Mouse (Mus musculus): ENCODE results near the gene 2310022A10Rik. TPM values are rescaled to one million over a fixed set of nuclear protein-coding genes. Genes with fewer than 3 reads are reported as not detected.

2310022A10Rik gene
- polyA plus RNA-seq, 1 experiment from 2014 or later = 26.3 TPM

DNA sequence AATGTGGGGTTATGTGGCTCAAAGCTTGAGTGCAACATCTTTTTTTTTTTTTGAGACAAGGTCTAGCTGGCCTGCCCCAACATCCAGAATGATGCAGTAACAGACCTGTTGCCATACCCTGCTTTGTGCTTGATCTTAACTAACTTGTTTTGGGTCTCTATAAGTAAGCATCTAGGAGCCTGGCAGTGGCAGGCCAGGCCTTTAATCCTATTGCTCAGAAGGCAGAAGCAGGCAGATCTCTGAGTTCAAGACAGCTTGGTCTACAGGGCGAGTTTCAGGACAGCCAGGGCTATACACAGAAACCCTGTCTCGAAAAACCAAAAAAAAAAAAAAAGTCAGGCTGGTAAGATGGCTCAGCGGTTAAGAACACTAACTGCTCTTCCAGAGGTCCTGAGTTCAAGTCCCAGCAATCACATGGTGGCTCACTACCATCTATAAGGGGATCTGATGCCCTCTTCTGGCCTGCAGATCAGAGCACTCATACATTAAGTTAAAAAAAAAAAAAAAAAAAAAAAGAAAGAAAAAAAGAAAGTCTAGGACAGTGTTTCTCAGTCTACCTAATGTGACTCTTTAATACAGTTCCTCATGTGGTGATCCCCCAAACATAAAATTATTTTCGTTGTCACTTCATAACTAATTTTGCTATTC is 37.7 kb downstream of the 2310022A10Rik start:
- WGBS = 59% methylated on average over 4 of the region's 4 CpGs
- H3K36me3 ChIP-seq (ENCODE audit: control insufficient read depth, insufficient read depth, low read length) = no peaks in the 10 kb centered on the region
- DNase-seq (ENCODE audit: low spot score) = no peak
- H3K4me3 ChIP-seq (ENCODE audit: low read depth, low read length) = peak overlapping the region; percentile 70
- no peak for ATAC-seq
- peaks cover 7% of the 10 kb centered on the region for H3K4me1 ChIP-seq (ENCODE audit: control insufficient read depth, insufficient read depth, low read length)
- H3K27ac ChIP-seq (ENCODE audit: low read depth, low read length) = peak overlapping the region; percentile 41
- H3K27me3 ChIP-seq (replicated peaks; ENCODE audit: control insufficient read depth, insufficient read depth, low read length) = no peaks in the 10 kb centered on the region
- peak overlapping the region; percentile 36 for H3K4me2 ChIP-seq (ENCODE audit: low read length)
- H3K9ac ChIP-seq (ENCODE audit: low read length) = peak overlapping the region; percentile 21; the same call in 1 of the 2 replicates
- no peaks in the 10 kb centered on the region for H3K9me3 ChIP-seq (replicated peaks; ENCODE audit: control insufficient read depth, low read length)

DNA sequence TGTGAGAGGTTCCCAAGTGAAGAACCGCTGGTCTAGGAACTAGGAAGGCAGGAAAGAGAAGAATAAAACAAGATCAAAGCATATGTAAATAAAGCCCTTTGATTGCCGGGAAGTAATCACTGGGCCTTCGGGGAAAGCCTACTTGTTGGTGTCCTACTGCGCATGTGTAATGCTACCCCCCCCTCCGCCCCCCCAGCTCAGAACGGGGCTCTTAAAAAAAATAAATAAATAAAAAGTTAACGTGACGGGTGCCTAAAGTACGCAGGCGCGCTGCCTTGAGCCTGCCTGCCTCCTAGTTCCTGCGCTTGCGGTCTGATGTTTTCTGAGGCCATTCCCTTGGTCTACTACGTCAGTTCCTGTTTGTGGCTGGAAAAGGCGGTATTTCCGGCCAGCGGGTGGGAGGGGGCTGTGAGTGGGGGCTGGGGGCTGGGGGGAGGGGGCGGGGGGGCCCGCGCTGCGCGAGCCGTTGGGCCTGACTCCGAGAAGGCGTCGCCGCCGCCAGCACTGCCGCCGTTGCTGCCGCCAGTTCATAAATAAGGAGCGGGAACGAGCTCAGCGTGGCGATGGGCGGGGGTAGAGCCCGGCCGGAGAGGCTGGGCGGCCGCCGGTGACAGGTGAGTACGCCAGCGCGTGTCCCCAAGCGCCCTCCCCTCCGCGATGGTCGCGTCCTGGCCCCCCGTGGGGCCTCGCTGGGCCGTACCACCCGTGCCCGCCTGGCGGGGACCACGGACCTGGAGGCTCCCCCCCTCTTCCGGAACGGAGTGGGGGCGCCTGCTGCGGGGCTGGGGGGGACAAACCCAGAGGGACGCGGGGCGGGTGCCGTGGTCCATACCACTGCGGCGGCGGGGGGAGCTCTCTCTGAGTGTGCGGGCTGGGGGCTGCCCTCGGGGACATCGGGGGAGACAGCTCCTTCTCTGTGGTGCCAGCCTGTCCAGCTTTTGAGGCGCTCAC is 38.5 kb downstream of the 2310022A10Rik start, which contains the start of gene Akt2:
Gene Akt2, plus strand, starts transcription at position 287 of the 951 bp plus-strand sequence.
- Histone ChIP-seq H3K4me3 (ENCODE audit: low read depth, low read length) (peak within 1 kb of the TSS; percentile 70), H3K4me1 (ENCODE audit: control insufficient read depth, insufficient read depth, low read length) (peaks cover 7% of the 10 kb centered on the region), H3K36me3 (ENCODE audit: control insufficient read depth, insufficient read depth, low read length) (no peaks in the 10 kb centered on the region), H3K27ac (ENCODE audit: low read depth, low read length) (peak within 1 kb of the TSS; percentile 99), H3K9ac (ENCODE audit: low read length) (peak within 1 kb of the TSS; percentile 91), H3K9me3 (replicated peaks; ENCODE audit: control insufficient read depth, low read length) (no peaks in the 10 kb centered on the region), H3K4me2 (ENCODE audit: low read length) (peak within 1 kb of the TSS; percentile 70), H3K27me3 (replicated peaks; ENCODE audit: control insufficient read depth, insufficient read depth, low read length) (no peaks in the 10 kb centered on the region)
- ATAC-seq = peak; percentile 96
- DNase-seq (ENCODE audit: low spot score) = peak; percentile 99
- 0% methylated on average over 42 of the region's 71 CpGs for WGBS

DNA sequence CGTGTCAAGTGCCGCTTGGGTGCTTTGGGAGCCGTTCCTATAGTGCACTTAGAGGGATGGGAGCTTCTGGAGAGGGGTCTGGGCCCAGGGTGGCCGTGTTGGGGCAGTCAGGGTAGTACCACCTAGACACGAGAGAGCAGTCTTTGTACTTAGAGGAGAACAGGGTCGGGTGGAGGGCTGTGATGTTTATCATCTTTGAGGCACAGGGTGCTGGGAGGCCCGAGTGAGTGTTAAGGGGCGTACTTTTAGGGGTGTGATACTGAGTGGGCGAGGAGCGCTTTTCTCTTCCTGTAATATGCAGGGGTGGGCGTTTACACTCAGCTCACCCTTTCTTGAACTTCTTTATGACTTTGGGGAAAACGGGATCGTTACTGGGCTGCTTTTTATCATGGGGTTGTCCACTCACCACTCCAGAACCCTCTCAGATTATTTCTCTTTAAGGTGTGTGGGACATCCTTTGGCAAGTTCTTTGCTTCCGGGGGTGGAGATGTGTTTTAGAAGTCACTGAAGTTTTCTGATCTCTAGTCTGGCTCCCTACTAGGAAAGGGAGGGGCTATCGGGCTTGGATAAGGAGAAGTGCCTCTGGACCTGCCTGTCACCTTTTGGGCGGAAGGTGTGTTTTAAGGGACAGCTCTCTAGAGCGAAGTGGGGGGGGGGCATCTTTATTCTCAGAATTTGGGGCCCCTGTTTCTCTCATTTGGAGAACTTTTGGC is 39.3 kb downstream of the 2310022A10Rik start:
- peak overlapping the region; percentile 99 for H3K27ac ChIP-seq (ENCODE audit: low read depth, low read length)
- H3K36me3 ChIP-seq (ENCODE audit: control insufficient read depth, insufficient read depth, low read length) = no peaks in the 10 kb centered on the region
- H3K4me3 ChIP-seq (ENCODE audit: low read depth, low read length) = peak overlapping the region; percentile 70
- H3K9ac ChIP-seq (ENCODE audit: low read length) = peak overlapping the region; percentile 91
- peak overlapping the region; percentile 70 for H3K4me2 ChIP-seq (ENCODE audit: low read length)
- H3K27me3 ChIP-seq (replicated peaks; ENCODE audit: control insufficient read depth, insufficient read depth, low read length) = no peaks in the 10 kb centered on the region
- peaks cover 7% of the 10 kb centered on the region for H3K4me1 ChIP-seq (ENCODE audit: control insufficient read depth, insufficient read depth, low read length)
- peak; percentile 60 for ATAC-seq
- DNase-seq (ENCODE audit: low spot score) = no peak
- 3% methylated on average over 17 of the region's 17 CpGs for WGBS
- no peaks in the 10 kb centered on the region for H3K9me3 ChIP-seq (replicated peaks; ENCODE audit: control insufficient read depth, low read length)

DNA sequence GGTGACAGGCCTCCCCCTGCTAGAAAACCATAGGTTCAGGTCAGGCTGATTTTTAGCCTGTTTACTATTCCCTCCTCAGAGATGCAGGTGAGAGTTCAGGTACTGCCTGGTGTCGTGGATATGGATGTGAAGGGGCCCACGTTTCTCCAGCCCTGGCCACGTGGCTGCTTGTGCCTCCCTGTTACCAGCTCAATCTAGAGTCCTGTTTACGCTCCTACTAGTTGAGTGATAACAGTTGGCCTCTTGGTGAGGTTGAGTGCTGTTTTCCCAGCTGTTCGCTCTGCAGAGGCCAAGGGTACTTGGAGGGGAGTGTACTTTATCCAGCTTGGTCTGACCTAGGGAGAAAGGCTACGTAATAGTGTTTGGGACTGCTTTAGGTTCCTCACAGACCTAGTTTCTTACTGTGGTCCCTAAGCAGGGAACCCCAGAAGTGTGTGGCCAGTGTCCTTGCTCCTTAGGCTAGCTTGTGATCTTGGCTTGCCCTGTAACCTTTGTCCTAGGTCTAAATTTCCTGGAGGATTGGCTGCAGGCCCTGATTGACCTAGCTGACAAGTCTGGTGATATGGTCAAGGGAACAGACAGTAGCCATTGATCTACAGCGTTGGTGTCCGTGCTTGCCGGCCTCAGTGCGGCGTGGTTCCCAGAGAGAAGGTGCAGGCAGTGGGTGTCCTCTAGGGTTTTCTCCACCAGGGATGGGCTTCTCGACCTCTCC is 40.1 kb downstream of the 2310022A10Rik start:
- Histone ChIP-seq H3K4me3 (ENCODE audit: low read depth, low read length) (peak overlapping the region; percentile 70), H3K4me1 (ENCODE audit: control insufficient read depth, insufficient read depth, low read length) (peaks cover 9% of the 10 kb centered on the region), H3K9ac (ENCODE audit: low read length) (peak overlapping the region; percentile 91), H3K4me2 (ENCODE audit: low read length) (peak overlapping the region; percentile 70), H3K36me3 (ENCODE audit: control insufficient read depth, insufficient read depth, low read length) (no peaks in the 10 kb centered on the region), H3K27me3 (replicated peaks; ENCODE audit: control insufficient read depth, insufficient read depth, low read length) (no peaks in the 10 kb centered on the region), H3K9me3 (replicated peaks; ENCODE audit: control insufficient read depth, low read length) (no peaks in the 10 kb centered on the region), H3K27ac (ENCODE audit: low read depth, low read length) (no peak overlapping the region)
- DNase-seq (ENCODE audit: low spot score) (no peak), ATAC-seq (no peak)
- 74% methylated on average over 12 of the region's 12 CpGs for WGBS

DNA sequence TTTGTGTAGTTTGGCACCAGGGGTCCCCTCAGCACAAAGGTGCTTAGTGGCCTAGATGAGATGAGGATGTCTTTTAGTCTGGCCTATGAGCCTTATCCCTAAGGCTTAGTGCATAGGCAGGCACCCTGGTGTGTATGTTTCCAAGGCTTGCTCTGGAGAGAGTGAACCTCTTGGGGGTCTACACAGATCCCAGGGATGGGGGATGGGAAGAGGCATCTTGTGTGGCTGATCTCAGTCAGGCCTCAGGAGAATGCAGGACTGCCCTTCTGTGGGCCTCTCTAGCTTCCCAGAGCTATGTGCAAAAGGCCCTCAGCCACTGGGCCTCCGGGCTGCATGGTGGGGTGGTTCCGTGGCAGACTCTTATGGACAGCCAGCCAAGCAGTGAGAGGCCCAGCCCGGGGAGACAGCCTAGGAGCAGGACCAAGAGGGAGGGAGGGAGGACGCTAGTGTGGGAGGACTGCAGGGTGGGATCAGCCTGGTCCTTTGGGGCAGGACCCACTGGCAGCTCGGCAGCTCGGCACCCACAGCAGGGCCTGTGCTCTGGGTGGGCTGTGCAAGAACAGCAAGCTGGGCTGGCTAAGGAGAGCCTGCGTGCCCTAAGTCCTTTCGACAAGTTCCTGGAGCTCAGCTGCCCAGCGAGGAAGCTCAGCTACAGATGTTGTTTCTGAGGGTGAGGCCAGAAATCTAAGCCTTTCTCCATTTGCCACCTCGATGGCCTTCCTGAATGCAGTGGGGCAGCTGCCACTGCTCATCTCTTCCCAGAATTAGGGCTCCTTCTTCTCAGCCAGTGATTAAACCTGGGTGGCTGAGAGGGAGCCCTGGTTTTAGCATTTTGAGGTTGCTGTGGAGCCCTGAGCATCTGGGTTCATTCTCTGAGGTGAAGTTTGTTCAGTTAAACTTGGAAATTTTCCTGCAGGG is 43.8 kb downstream of the 2310022A10Rik start:
- no peak for DNase-seq (ENCODE audit: low spot score)
- H3K9ac ChIP-seq (ENCODE audit: low read length) = no peak overlapping the region

DNA sequence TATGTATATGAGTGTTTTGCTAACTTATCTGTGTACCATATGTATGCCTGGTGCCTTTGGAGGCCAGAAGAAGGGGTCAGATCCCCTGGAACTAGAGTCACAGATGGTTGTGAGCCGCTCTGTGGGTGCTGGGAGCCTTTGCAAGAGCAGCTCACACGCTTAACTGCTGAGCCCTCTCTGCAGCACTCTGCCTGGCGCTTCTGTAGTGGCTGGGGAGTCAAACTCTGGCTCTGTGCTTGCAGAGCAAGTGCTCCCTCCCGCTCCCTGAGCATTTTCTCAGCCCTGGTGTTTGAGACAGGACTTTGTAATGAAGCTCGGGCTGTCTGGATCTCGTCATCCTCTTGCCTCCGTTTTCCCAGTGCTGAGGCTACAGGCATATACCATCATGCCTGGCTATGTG is 45.0 kb downstream of the 2310022A10Rik start:
- H3K9me3 ChIP-seq (replicated peaks; ENCODE audit: control insufficient read depth, low read length) = no peaks in the 10 kb centered on the region
- ATAC-seq (no peak), DNase-seq (ENCODE audit: low spot score) (no peak)
- WGBS = 79% methylated on average over 7 of the region's 7 CpGs
- no peak overlapping the region for H3K27ac ChIP-seq (ENCODE audit: low read depth, low read length)
- no peaks in the 10 kb centered on the region for H3K27me3 ChIP-seq (replicated peaks; ENCODE audit: control insufficient read depth, insufficient read depth, low read length)
- H3K36me3 ChIP-seq (ENCODE audit: control insufficient read depth, insufficient read depth, low read length) = no peaks in the 10 kb centered on the region
- H3K4me1 ChIP-seq (ENCODE audit: control insufficient read depth, insufficient read depth, low read length) = peaks cover 10% of the 10 kb centered on the region
- no peak overlapping the region for H3K4me3 ChIP-seq (ENCODE audit: low read depth, low read length)
- H3K4me2 ChIP-seq (ENCODE audit: low read length) = no peak overlapping the region
- no peak overlapping the region for H3K9ac ChIP-seq (ENCODE audit: low read length)

More for the DNA sequence above, 43.8 kb downstream of the 2310022A10Rik start:
- WGBS = 55% methylated on average over 10 of the region's 10 CpGs
- Histone ChIP-seq H3K9me3 (replicated peaks; ENCODE audit: control insufficient read depth, low read length) (no peaks in the 10 kb centered on the region), H3K36me3 (ENCODE audit: control insufficient read depth, insufficient read depth, low read length) (no peaks in the 10 kb centered on the region), H3K27me3 (replicated peaks; ENCODE audit: control insufficient read depth, insufficient read depth, low read length) (no peaks in the 10 kb centered on the region), H3K4me1 (ENCODE audit: control insufficient read depth, insufficient read depth, low read length) (peaks cover 16% of the 10 kb centered on the region), H3K4me2 (ENCODE audit: low read length) (no peak overlapping the region), H3K4me3 (ENCODE audit: low read depth, low read length) (no peak overlapping the region), H3K27ac (ENCODE audit: low read depth, low read length) (peak overlapping the region; percentile 27; the same call in 1 of the 2 replicates)
- no peak for ATAC-seq

DNA sequence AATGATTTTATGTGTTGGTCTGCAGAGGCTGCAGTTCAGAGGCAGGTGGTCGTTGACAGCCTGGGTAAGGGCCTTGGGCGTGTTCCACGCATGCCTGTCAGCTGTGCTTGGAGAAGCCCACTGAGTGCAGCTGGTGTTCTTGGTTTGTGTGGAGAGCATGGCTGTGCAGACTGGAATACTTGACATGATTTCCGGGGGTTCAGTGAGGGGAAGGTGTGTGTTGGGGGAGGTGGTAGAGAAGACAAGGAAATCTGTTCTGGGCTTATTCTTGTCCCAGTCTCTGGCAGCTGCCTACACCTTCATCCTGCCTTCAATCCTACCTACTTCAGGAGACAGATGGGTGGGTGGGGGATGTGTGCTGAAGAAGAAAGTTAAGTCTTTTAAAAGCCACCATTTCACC is 48.6 kb downstream of the 2310022A10Rik start:
- DNase-seq (ENCODE audit: low spot score) = peak; percentile 62
- H3K9ac ChIP-seq (ENCODE audit: low read length) = no peak overlapping the region
- no peaks in the 10 kb centered on the region for H3K9me3 ChIP-seq (replicated peaks; ENCODE audit: control insufficient read depth, low read length)
- WGBS = 63% methylated on average over 4 of the region's 4 CpGs
- peak; percentile 77 for ATAC-seq
- H3K27me3 ChIP-seq (replicated peaks; ENCODE audit: control insufficient read depth, insufficient read depth, low read length) = no peaks in the 10 kb centered on the region
- H3K36me3 ChIP-seq (ENCODE audit: control insufficient read depth, insufficient read depth, low read length) = no peaks in the 10 kb centered on the region
- peaks cover 18% of the 10 kb centered on the region for H3K4me1 ChIP-seq (ENCODE audit: control insufficient read depth, insufficient read depth, low read length)
- peak overlapping the region; percentile 70 for H3K27ac ChIP-seq (ENCODE audit: low read depth, low read length)
- no peak overlapping the region for H3K4me2 ChIP-seq (ENCODE audit: low read length)
- H3K4me3 ChIP-seq (ENCODE audit: low read depth, low read length) = no peak overlapping the region

Data from forebrain, embryonic 14.5 days (tissue).